Mouse (Mus musculus) bone marrow, adult 2 months (tissue): Measurements from ENCODE around the gene Steap3.

Source experiments
- CTCF ChIP-seq: fragments of 200-500 bp; IDR thresholded peaks from 2 replicates; pipeline ENCODE4 v1.5.1; 2011; ENCODE audit warnings: low read length, control low read depth; ENCODE audit not compliant: control insufficient read depth, insufficient read depth
- POLR2A ChIP-seq: fragments of 200-500 bp; IDR thresholded peaks from 2 replicates; pipeline ENCODE4 v1.6.1; 2011; ENCODE audit warnings: low read depth, mild to moderate bottlenecking, control low read depth, low read length, borderline replicate concordance; ENCODE audit not compliant: control insufficient read depth

- TF ChIP-seq CTCF: no peak
- no peak for TF ChIP-seq POLR2A
Observed at GRCm38 (mm10) chr1:120245661-120246131, 26.8 kb downstream of the Steap3 start.
